Mouse (Mus musculus): ENCODE data around the gene Cox7b. TPM values are rescaled to one million over a fixed set of nuclear protein-coding genes. Genes with fewer than 3 reads are reported as not detected.

Gene Cox7b
- polyA plus RNA-seq, 2 experiments = 222 to 431 TPM

- no peaks in the 10 kb centered on the region for H3K9me3 ChIP-seq (ENCODE audit: control insufficient read depth, low read length)
- H3K4me1 ChIP-seq (replicated peaks; ENCODE audit: control insufficient read depth in 2 of 2, insufficient read depth in 2 of 2, low read length in 1 of 2) = no peaks in the 10 kb centered on the region
- ATAC-seq (ENCODE audit: insufficient read depth) (peak; percentile 99), DNase-seq (ENCODE audit: low read depth in 3 of 3, low spot score in 3 of 3) (peak; percentile 85 to 87 (median 86))
- no peak within 1 kb of the TSS for H3K27ac ChIP-seq
- H3K4me2 ChIP-seq (ENCODE audit: low read depth) = peak within 1 kb of the TSS; percentile 72
- H3K36me3 ChIP-seq (replicated peaks; ENCODE audit: control insufficient read depth, insufficient read depth, low read depth) = peaks cover 4% of the 10 kb centered on the region; the same call in 1 of the 2 replicates
- WGBS (ENCODE audit: insufficient replicate concordance) = 12% methylated on average over 36 of the region's 36 CpGs
- H3K4me3 ChIP-seq (ENCODE audit: insufficient read depth in 1 of 2, low read depth in 2 of 2, low read length in 2 of 2) = peak within 1 kb of the TSS; percentile 64 to 86
- TF ChIP-seq CTCF (IDR thresholded peaks at IDR 0.05; ENCODE audit: low read depth) (peak; percentile 93), EP300 (IDR thresholded peaks at IDR 0.05; ENCODE audit: low read depth) (peak; percentile 30; the same call in 1 of the 2 replicates)
- H3K9ac ChIP-seq (replicated peaks) = peak within 1 kb of the TSS; percentile 70
- no peaks in the 10 kb centered on the region for H3K27me3 ChIP-seq (ENCODE audit: control insufficient read depth, insufficient read depth, low read length)
These were observed 11.2 kb downstream of the Cox7b start, which contains the start of gene Atp7a for GRCm38 (mm10) chrX:106026418-106027342. Gene Atp7a, plus strand, starts transcription at chrX:106027276.

- ATAC-seq (ENCODE audit: insufficient read depth) (peak; percentile 38), DNase-seq (ENCODE audit: low read depth in 3 of 3, low spot score in 3 of 3) (no peak)
- 8% methylated on average over 8 of the region's 8 CpGs for WGBS (ENCODE audit: insufficient replicate concordance)
- Histone ChIP-seq H3K27ac (no peak overlapping the region), H3K9me3 (ENCODE audit: control insufficient read depth, low read length) (no peaks in the 10 kb centered on the region), H3K4me2 (ENCODE audit: low read depth) (peak overlapping the region; percentile 72), H3K27me3 (ENCODE audit: control insufficient read depth, insufficient read depth, low read length) (no peaks in the 10 kb centered on the region), H3K36me3 (replicated peaks; ENCODE audit: control insufficient read depth, insufficient read depth, low read depth) (no peaks in the 10 kb centered on the region), H3K4me1 (replicated peaks; ENCODE audit: control insufficient read depth in 2 of 2, insufficient read depth in 2 of 2, low read length in 1 of 2) (no peaks in the 10 kb centered on the region; a peak in 1 of 4 replicates), H3K4me3 (ENCODE audit: insufficient read depth in 1 of 2, low read depth in 2 of 2, low read length in 2 of 2) (peak overlapping the region; percentile 64 to 86), H3K9ac (replicated peaks) (peak overlapping the region; percentile 70)
- TF ChIP-seq CTCF (IDR thresholded peaks at IDR 0.05; ENCODE audit: low read depth) (no peak), EP300 (IDR thresholded peaks at IDR 0.05; ENCODE audit: low read depth) (no peak)
These were observed 11.8 kb downstream of the Cox7b start for GRCm38 (mm10) chrX:106027343-106027674.

- WGBS (ENCODE audit: insufficient replicate concordance) = 67% methylated on average over 5 of the region's 5 CpGs
- no peak for TF ChIP-seq CTCF (IDR thresholded peaks at IDR 0.05; ENCODE audit: low read depth)
- TF ChIP-seq EP300 (IDR thresholded peaks at IDR 0.05; ENCODE audit: low read depth) = no peak
- Histone ChIP-seq H3K4me2 (ENCODE audit: low read depth) (no peak overlapping the region), H3K27me3 (ENCODE audit: control insufficient read depth, insufficient read depth, low read length) (no peaks in the 10 kb centered on the region), H3K4me1 (replicated peaks; ENCODE audit: control insufficient read depth in 2 of 2, insufficient read depth in 2 of 2, low read length in 1 of 2) (no peaks in the 10 kb centered on the region; a peak in 1 of 4 replicates), H3K9me3 (ENCODE audit: control insufficient read depth, low read length) (no peaks in the 10 kb centered on the region), H3K9ac (replicated peaks) (no peak overlapping the region), H3K36me3 (replicated peaks; ENCODE audit: control insufficient read depth, insufficient read depth, low read depth) (no peaks in the 10 kb centered on the region), H3K27ac (no peak overlapping the region), H3K4me3 (ENCODE audit: insufficient read depth in 1 of 2, low read depth in 2 of 2, low read length in 2 of 2) (no peak overlapping the region)
- no peak for ATAC-seq (ENCODE audit: insufficient read depth)
- DNase-seq (ENCODE audit: low read depth in 3 of 3, low spot score in 3 of 3) = no peak
These were observed 14.7 kb downstream of the Cox7b start for GRCm38 (mm10) chrX:106030176-106030575.

- Histone ChIP-seq H3K27ac (no peak overlapping the region), H3K9ac (replicated peaks) (no peak overlapping the region), H3K4me1 (replicated peaks; ENCODE audit: control insufficient read depth in 2 of 2, insufficient read depth in 2 of 2, low read length in 1 of 2) (no peaks in the 10 kb centered on the region; a peak in 1 of 4 replicates), H3K4me3 (ENCODE audit: insufficient read depth in 1 of 2, low read depth in 2 of 2, low read length in 2 of 2) (no peak overlapping the region), H3K27me3 (ENCODE audit: control insufficient read depth, insufficient read depth, low read length) (no peaks in the 10 kb centered on the region), H3K4me2 (ENCODE audit: low read depth) (no peak overlapping the region), H3K9me3 (ENCODE audit: control insufficient read depth, low read length) (no peaks in the 10 kb centered on the region), H3K36me3 (replicated peaks; ENCODE audit: control insufficient read depth, insufficient read depth, low read depth) (no peaks in the 10 kb centered on the region)
- TF ChIP-seq CTCF (IDR thresholded peaks at IDR 0.05; ENCODE audit: low read depth) = no peak
- no peak for TF ChIP-seq EP300 (IDR thresholded peaks at IDR 0.05; ENCODE audit: low read depth)
- DNase-seq (ENCODE audit: low read depth in 3 of 3, low spot score in 3 of 3) (no peak), ATAC-seq (ENCODE audit: insufficient read depth) (no peak)
These were observed 15.6 kb downstream of the Cox7b start for GRCm38 (mm10) chrX:106031124-106031523.

GRCm38 (mm10) chrX:106035727-106036126 is 20.2 kb downstream of the Cox7b start:
- Histone ChIP-seq H3K4me1 (replicated peaks; ENCODE audit: control insufficient read depth in 2 of 2, insufficient read depth in 2 of 2, low read length in 1 of 2) (no peaks in the 10 kb centered on the region; a peak in 1 of 4 replicates), H3K4me3 (ENCODE audit: insufficient read depth in 1 of 2, low read depth in 2 of 2, low read length in 2 of 2) (no peak overlapping the region), H3K27ac (no peak overlapping the region), H3K9ac (replicated peaks) (no peak overlapping the region), H3K36me3 (replicated peaks; ENCODE audit: control insufficient read depth, insufficient read depth, low read depth) (no peaks in the 10 kb centered on the region), H3K9me3 (ENCODE audit: control insufficient read depth, low read length) (no peaks in the 10 kb centered on the region), H3K4me2 (ENCODE audit: low read depth) (no peak overlapping the region), H3K27me3 (ENCODE audit: control insufficient read depth, insufficient read depth, low read length) (no peaks in the 10 kb centered on the region)
- 45% methylated on average over 2 of the region's 2 CpGs for WGBS (ENCODE audit: insufficient replicate concordance)
- TF ChIP-seq EP300 (IDR thresholded peaks at IDR 0.05; ENCODE audit: low read depth) (no peak), CTCF (IDR thresholded peaks at IDR 0.05; ENCODE audit: low read depth) (no peak)
- ATAC-seq (ENCODE audit: insufficient read depth) (no peak), DNase-seq (ENCODE audit: low read depth in 3 of 3, low spot score in 3 of 3) (no peak)

Measured in liver, embryonic 14.5 days (tissue).